In the genomic region with DNA sequence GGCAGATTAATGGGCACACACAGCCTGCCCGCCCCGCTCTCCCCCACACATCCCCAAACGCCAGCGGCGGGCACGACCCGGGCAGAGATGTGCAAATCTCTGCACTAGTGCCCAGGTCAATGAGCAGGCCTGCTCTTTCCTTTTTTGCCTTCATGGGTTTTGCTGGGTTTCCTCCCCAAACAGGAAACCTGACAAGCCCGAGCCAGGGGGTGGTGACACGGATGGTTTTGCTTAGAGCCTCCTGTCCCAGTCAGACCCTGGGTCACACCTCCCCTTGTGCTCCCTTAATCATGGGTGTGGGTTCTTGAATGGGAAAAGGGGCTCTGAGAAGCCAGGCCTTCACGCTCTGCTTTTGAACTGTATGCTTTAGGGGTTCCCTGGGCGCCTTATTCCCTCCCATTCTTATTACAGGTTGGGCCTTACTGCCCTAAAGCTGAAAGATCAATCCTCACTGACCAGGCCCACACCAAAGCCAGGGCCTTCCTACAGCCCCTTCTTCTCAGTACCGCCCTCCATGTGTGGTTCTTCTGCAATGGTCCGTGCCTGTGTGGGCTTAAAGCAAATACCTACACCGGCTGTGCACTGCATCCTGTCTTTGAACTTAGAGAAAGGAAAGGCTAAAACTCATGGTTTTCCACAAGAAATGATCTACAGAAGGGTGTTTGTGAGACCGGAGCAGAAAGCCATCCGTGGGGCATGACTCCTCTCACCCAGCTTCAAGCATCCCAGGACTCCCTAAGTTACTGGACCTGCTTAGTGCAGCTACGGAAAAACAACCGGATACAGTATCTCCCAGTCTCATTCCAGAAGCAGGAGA, we compare ENCODE assay signal across 8 mouse cellular contexts. TPM values are rescaled to one million over a fixed set of nuclear protein-coding genes. Genes with fewer than 3 reads are reported as not detected.
DNase-seq lines count a peak whose midpoint lies in the region; ATAC-seq and TF ChIP-seq lines count a peak whose summit lies in the region.

No protein-coding gene starts in this region.

- TF ChIP-seq CTCF in C2C12 (IDR thresholded peaks at IDR 0.05; ENCODE audit: control insufficient read depth, insufficient read depth, insufficient read length) = no peak
- TF ChIP-seq CTCF in thymus, adult 2 months (IDR thresholded peaks at IDR 0.05; ENCODE audit: borderline replicate concordance, control insufficient read depth, extremely low read depth, insufficient read depth, low read length, poor library complexity) = no peak

- H3ac ChIP-seq in C2C12 (ENCODE audit: control insufficient read depth, insufficient read length, low read depth) = peak overlapping the region; percentile 28

- H3K9me3 ChIP-seq in hindbrain, embryonic 15.5 days = no peaks in the 10 kb centered on the region
- H3K9me3 ChIP-seq in liver, embryonic 13.5 days (replicated peaks) = no peaks in the 10 kb centered on the region

- no peak for TF ChIP-seq POLR2A in thymus, adult 2 months (IDR thresholded peaks at IDR 0.05; ENCODE audit: control insufficient read depth, extremely low read depth, insufficient read depth, low read length, poor library complexity)

- peak overlapping the region; percentile 53 for H3K4me2 ChIP-seq in hindbrain, embryonic 15.5 days
- H3K4me2 ChIP-seq in liver, embryonic 13.5 days = peak overlapping the region; percentile 29

- WGBS in hindbrain, embryonic 15.5 days = 7% methylated on average over 18 of the region's 18 CpGs
- 5% methylated on average over 18 of the region's 18 CpGs for WGBS in liver, embryonic 13.5 days (ENCODE audit: insufficient replicate concordance)
- 31% methylated on average over 18 of the region's 18 CpGs for WGBS in thymus, adult 2 months

- 0 out of 2 replicates have a peak overlapping the region, but pooled peaks have one; percentile 5 for H3K9ac ChIP-seq in hindbrain, embryonic 15.5 days
- H3K9ac ChIP-seq in liver, embryonic 13.5 days = no peak overlapping the region

- peak overlapping the region; percentile 62 for H3K27ac ChIP-seq in hindbrain, embryonic 15.5 days (replicated peaks)
- no peak overlapping the region for H3K27ac ChIP-seq in liver, embryonic 13.5 days
- no peak overlapping the region for H3K27ac ChIP-seq in thymus, adult 2 months (ENCODE audit: control insufficient read depth, insufficient read depth, low read length)

- H3K79me2 ChIP-seq in C2C12 (ENCODE audit: control insufficient read depth, insufficient read depth) = peaks cover 65% of the 10 kb centered on the region

- no peak for ATAC-seq in hindbrain, embryonic 15.5 days (ENCODE audit: low FRiP score, low read depth)
- no peak for ATAC-seq in liver, embryonic 13.5 days (ENCODE audit: low read depth)

- peaks cover 34% of the 10 kb centered on the region for H3K36me3 ChIP-seq in C2C12 (ENCODE audit: control insufficient read depth, insufficient read depth)
- no peaks in the 10 kb centered on the region for H3K36me3 ChIP-seq in hindbrain, embryonic 15.5 days
- no peaks in the 10 kb centered on the region for H3K36me3 ChIP-seq in liver, embryonic 13.5 days
- H3K36me3 ChIP-seq in thymus, adult 2 months (ENCODE audit: control insufficient read depth, insufficient read depth, low read length) = no peaks in the 10 kb centered on the region

- peaks cover 21% of the 10 kb centered on the region for H3K4me1 ChIP-seq in hindbrain, embryonic 15.5 days (replicated peaks)
- H3K4me1 ChIP-seq in liver, embryonic 13.5 days (replicated peaks) = peaks cover 10% of the 10 kb centered on the region; the same call in 1 of the 2 replicates
- H3K4me1 ChIP-seq in thymus, adult 2 months (replicated peaks; ENCODE audit: control insufficient read depth, insufficient read depth, low read length) = peaks cover 18% of the 10 kb centered on the region

- peak; percentile 61 for DNase-seq in adrenal gland, adult 2 months
- DNase-seq in adrenal gland, adult 8-10 months = no peak
- no peak for DNase-seq in liver, embryonic 13.5 days
- no peak for DNase-seq in embryo, embryonic 11 days
- no peak for DNase-seq in thymus, adult 2 months
- DNase-seq in layer of hippocampus, postnatal 25 days (ENCODE audit: extremely low spot score in 1 of 2, low spot score in 1 of 2) = no peak

- H3K27me3 ChIP-seq in C2C12 (ENCODE audit: control insufficient read depth, insufficient read depth, insufficient read length) = no peaks in the 10 kb centered on the region
- H3K27me3 ChIP-seq in hindbrain, embryonic 15.5 days = peaks cover 87% of the 10 kb centered on the region
- peaks cover 100% of the 10 kb centered on the region for H3K27me3 ChIP-seq in liver, embryonic 13.5 days
- peaks cover 13% of the 10 kb centered on the region; the same call in 1 of the 2 replicates for H3K27me3 ChIP-seq in thymus, adult 2 months (ENCODE audit: control insufficient read depth, insufficient read depth, low read length)

- peaks cover 34% of the 10 kb centered on the region for H3K79me3 ChIP-seq in C2C12 (ENCODE audit: low read depth)

- peak overlapping the region; percentile 11 for H3K4me3 ChIP-seq in C2C12 (ENCODE audit: insufficient read depth, poor library complexity, severe bottlenecking)
- H3K4me3 ChIP-seq in hindbrain, embryonic 15.5 days = peak overlapping the region; percentile 22
- peak overlapping the region; percentile 18; the same call in 1 of the 2 replicates for H3K4me3 ChIP-seq in liver, embryonic 13.5 days (replicated peaks)
- no peak overlapping the region for H3K4me3 ChIP-seq in thymus, adult 2 months (ENCODE audit: control insufficient read depth, insufficient read depth, low read length)

TF ChIP-seq in C2C12, 6 proteins besides CTCF, POLR2A, EP300 and RAD21:
- TF ChIP-seq MAX (IDR thresholded peaks at IDR 0.05) = no peak
- TF ChIP-seq USF1 (IDR thresholded peaks at IDR 0.05; ENCODE audit: low read depth) = no peak
- TF ChIP-seq MYOD1 (IDR thresholded peaks at IDR 0.05; ENCODE audit: control insufficient read depth, insufficient read length, low read depth) = no peak
- no peak for TF ChIP-seq MYOG (IDR thresholded peaks at IDR 0.05; ENCODE audit: control insufficient read depth, extremely low read depth, insufficient read length)
- TF ChIP-seq FOSL1 (IDR thresholded peaks at IDR 0.05; ENCODE audit: insufficient read depth, low read length, poor library complexity, severe bottlenecking) = no peak
- no peak for TF ChIP-seq CEBPB (IDR thresholded peaks at IDR 0.05; ENCODE audit: low read depth)
TF ChIP-seq in C2C12: peak in this region for 0.

RNA-seq across cellular contexts. Expression of a gene that starts 0.6 kb away (rescaled TPM):
- 1 to 10 TPM; 1.9 to 4.5 TPM for total RNA-seq in adrenal gland, adult 2 months (2021)
- 3.6 and 3.8 TPM in 2 replicates for polyA plus RNA-seq in adrenal gland, adult 2 months (2012; rRNA removed)
- 1 to 10 TPM; 3.6 to 9.5 (median 5.2) TPM for total RNA-seq in adrenal gland, adult 8-10 months (2022)
- polyA plus RNA-seq in C2C12 (2012; fragmentation: generic; extraction: Trizol) = 0.96 TPM
- 10.4 and 13.4 TPM in 2 replicates for polyA plus RNA-seq in hindbrain, embryonic 15.5 days (2015; fragmentation: Nextera tagmentation; extraction: Ambion mirVana)
- polyA plus RNA-seq in liver, embryonic 13.5 days (2015; fragmentation: Nextera tagmentation; extraction: Ambion mirVana) = not detected in 2 replicates
- 0.39 and 0.46 TPM in 2 replicates for polyA plus RNA-seq in thymus, adult 2 months (2012; rRNA removed)
- total RNA-seq in layer of hippocampus, postnatal 25 days (2021) = not detected

RNA-seq across cellular contexts. Expression of a gene that starts 4.1 kb away (rescaled TPM):
- 1 to 10 TPM; 2.7 to 5.4 TPM for total RNA-seq in adrenal gland, adult 2 months (2021)
- polyA plus RNA-seq in adrenal gland, adult 2 months (2012; rRNA removed) = 6.8 and 8.1 TPM in 2 replicates
- total RNA-seq in adrenal gland, adult 8-10 months (2022) = 1 to 10 TPM; 2.9 to 9.8 (median 6.8) TPM
- polyA plus RNA-seq in C2C12 (2012; fragmentation: generic; extraction: Trizol) = 0.67 TPM
- 15.7 and 16.3 TPM in 2 replicates for polyA plus RNA-seq in hindbrain, embryonic 15.5 days (2015; fragmentation: Nextera tagmentation; extraction: Ambion mirVana)
- 0.24 and 0.43 TPM in 2 replicates for polyA plus RNA-seq in liver, embryonic 13.5 days (2015; fragmentation: Nextera tagmentation; extraction: Ambion mirVana)
- polyA plus RNA-seq in thymus, adult 2 months (2012; rRNA removed) = 3.5 and 3.6 TPM in 2 replicates
- not detected for total RNA-seq in layer of hippocampus, postnatal 25 days (2021)

RNA-seq across cellular contexts. Expression of a gene that starts 4.1 kb away (rescaled TPM):
- 1 to 10 TPM in 1 of 2 experiments, not detected in 1; 1.0 TPM for total RNA-seq in adrenal gland, adult 2 months (2021)
- 1.9 and 2.5 TPM in 2 replicates for polyA plus RNA-seq in adrenal gland, adult 2 months (2012; rRNA removed)
- total RNA-seq in adrenal gland, adult 8-10 months (2022) = 1 to 10 TPM in 2 of 4 experiments, under 1 TPM in 2; 0.49 to 2.8 (median 1.4) TPM
- polyA plus RNA-seq in C2C12 (2012; fragmentation: generic; extraction: Trizol) = 0.75 TPM
- not detected in 2 replicates for polyA plus RNA-seq in hindbrain, embryonic 15.5 days (2015; fragmentation: Nextera tagmentation; extraction: Ambion mirVana)
- not detected in 2 replicates for polyA plus RNA-seq in liver, embryonic 13.5 days (2015; fragmentation: Nextera tagmentation; extraction: Ambion mirVana)
- 0.24 and 0.26 TPM in 2 replicates for polyA plus RNA-seq in thymus, adult 2 months (2012; rRNA removed)
- total RNA-seq in layer of hippocampus, postnatal 25 days (2021) = not detected

RNA-seq across cellular contexts. Expression of a gene that starts 4.7 kb away (rescaled TPM):
- total RNA-seq in adrenal gland, adult 2 months (2021) = 10 to 100 TPM; 13.6 to 22.8 TPM
- polyA plus RNA-seq in adrenal gland, adult 2 months (2012; rRNA removed) = 12.9 and 16.3 TPM in 2 replicates
- 10 to 100 TPM; 10.8 to 15.6 (median 13.3) TPM for total RNA-seq in adrenal gland, adult 8-10 months (2022)
- 1.5 TPM for polyA plus RNA-seq in C2C12 (2012; fragmentation: generic; extraction: Trizol)
- 105 and 115 TPM in 2 replicates for polyA plus RNA-seq in hindbrain, embryonic 15.5 days (2015; fragmentation: Nextera tagmentation; extraction: Ambion mirVana)
- polyA plus RNA-seq in liver, embryonic 13.5 days (2015; fragmentation: Nextera tagmentation; extraction: Ambion mirVana) = 0.83 and 1.2 TPM in 2 replicates
- 1.1 and 1.5 TPM in 2 replicates for polyA plus RNA-seq in thymus, adult 2 months (2012; rRNA removed)
- not detected for total RNA-seq in layer of hippocampus, postnatal 25 days (2021)

RNA-seq across cellular contexts. Expression of a gene that starts 12.6 kb away (rescaled TPM):
- 10 to 100 TPM; 15.3 to 30.3 TPM for total RNA-seq in adrenal gland, adult 2 months (2021)
- polyA plus RNA-seq in adrenal gland, adult 2 months (2012; rRNA removed) = 21.3 and 26.8 TPM in 2 replicates
- total RNA-seq in adrenal gland, adult 8-10 months (2022) = 10 to 100 TPM; 12.9 to 27.9 (median 19.1) TPM
- 7.5 TPM for polyA plus RNA-seq in C2C12 (2012; fragmentation: generic; extraction: Trizol)
- 8.3 and 20.5 TPM in 2 replicates for polyA plus RNA-seq in hindbrain, embryonic 15.5 days (2015; fragmentation: Nextera tagmentation; extraction: Ambion mirVana)
- 0.52 and 0.59 TPM in 2 replicates for polyA plus RNA-seq in liver, embryonic 13.5 days (2015; fragmentation: Nextera tagmentation; extraction: Ambion mirVana)
- 2.5 and 3.4 TPM in 2 replicates for polyA plus RNA-seq in thymus, adult 2 months (2012; rRNA removed)
- total RNA-seq in layer of hippocampus, postnatal 25 days (2021) = not detected
